In genomic region chr17:88529519-88530235, GRCm38 (mm10) we compare ENCODE assay signal across 1 mouse cellular context.
A peak's percentile ranks its signal among the peaks of the same experiment; 100 is the strongest.
TF ChIP-seq lines count a peak whose summit lies in the region.

Gene Ppp1r21 (plus strand): TSS chr17:88530118.

TF ChIP-seq in CH12.LX, 34 proteins besides CTCF, POLR2A, EP300 and RAD21 (continued from another document):
- TF ChIP-seq CHD2 (IDR thresholded peaks at IDR 0.05; ENCODE audit: low read length) = peak; percentile 42; the same call in 1 of the 2 replicates
- no peak for TF ChIP-seq MYC (IDR thresholded peaks at IDR 0.05; ENCODE audit: low read depth, low read length)
- TF ChIP-seq MAZ (IDR thresholded peaks at IDR 0.05; ENCODE audit: low read depth, low read length) = peak; percentile 61; the same call in 1 of the 2 replicates
- TF ChIP-seq UBTF (IDR thresholded peaks at IDR 0.05; ENCODE audit: low read depth, low read length) = 0 out of 2 replicates have a peak, but pooled peaks have one; percentile 49
- TF ChIP-seq MXI1 (IDR thresholded peaks at IDR 0.05; ENCODE audit: low read depth, low read length) = 0 out of 2 replicates have a peak, but pooled peaks have one; percentile 13
- peak; percentile 85 for TF ChIP-seq TBP (conservative IDR thresholded peaks at IDR 0.05; ENCODE audit: low read depth, low read length)
- TF ChIP-seq ZC3H11A (IDR thresholded peaks at IDR 0.05; ENCODE audit: low read depth, low read length) = no peak
- TF ChIP-seq PAX5 (IDR thresholded peaks at IDR 0.05; ENCODE audit: low read length) = no peak
- peak; percentile 92 for TF ChIP-seq NRF1 (IDR thresholded peaks at IDR 0.05; ENCODE audit: low read depth, low read length)
- no peak for TF ChIP-seq JUND (conservative IDR thresholded peaks at IDR 0.05; ENCODE audit: low read depth, low read length)
- peak; percentile 89 for TF ChIP-seq TCF12 (IDR thresholded peaks at IDR 0.05; ENCODE audit: low read depth, low read length)
- 0 out of 2 replicates have a peak, but pooled peaks have one; percentile 38 for TF ChIP-seq MEF2A (IDR thresholded peaks at IDR 0.05; ENCODE audit: borderline replicate concordance, low read depth, low read length)
